Mouse (Mus musculus) liver, postnatal 0 days (tissue): ENCODE data around the gene Cwc25. TPM values are rescaled to one million over a fixed set of nuclear protein-coding genes. Genes with fewer than 3 reads are reported as not detected.
A peak's percentile ranks its signal among the peaks of the same experiment; 100 is the strongest.

Experiments
- ATAC-seq: fragments of 200-750 bp; cut with Nextera tagmentation; 2 replicates; pipeline ENCODE4 v1.8.0; 2017; ENCODE audit warnings: mild to moderate bottlenecking, moderate library complexity
- DNase-seq: peaks from one replicate; pipeline ENCODE4 v3.0.0-alpha.2; 2016
- H3K27ac ChIP-seq: fragments of 300-500 bp; sonication (generic); 2 replicates; pipeline ENCODE4 v1.5.1; 2014; ENCODE audit warnings: antibody characterized with exemption, moderate library complexity, mild to moderate bottlenecking, low read depth
- H3K27me3 ChIP-seq: fragments of 300-500 bp; sonication (generic); 2 replicates; pipeline ENCODE4 v1.6.1; 2014; ENCODE audit warnings: low read length, control low read depth, mixed read lengths; ENCODE audit not compliant: insufficient read depth
- H3K36me3 ChIP-seq: fragments of 300-500 bp; sonication (generic); replicated peaks from 2 replicates; pipeline ENCODE4 v1.6.1; 2014; ENCODE audit warnings: mild to moderate bottlenecking, control low read depth, low read length, moderate library complexity, mixed read lengths; ENCODE audit not compliant: insufficient read depth
- H3K4me1 ChIP-seq: fragments of 300-500 bp; sonication (generic); 2 replicates; pipeline ENCODE4 v1.6.1; 2014; ENCODE audit warnings: antibody characterized with exemption, mild to moderate bottlenecking, control low read depth; ENCODE audit not compliant: insufficient read depth
- H3K4me2 ChIP-seq: fragments of 300-500 bp; sonication (generic); 2 replicates; pipeline ENCODE4 v1.6.1; 2014; ENCODE audit warnings: low read depth, mild to moderate bottlenecking, low read length, moderate library complexity, mixed read lengths
- H3K4me3 ChIP-seq: fragments of 300-500 bp; sonication (generic); 2 replicates; pipeline ENCODE4 v1.5.1; 2014; ENCODE audit warnings: low read depth, low read length
- H3K9ac ChIP-seq: fragments of 300-500 bp; sonication (generic); replicated peaks from 2 replicates; pipeline ENCODE4 v1.6.1; 2014; ENCODE audit warnings: mild to moderate bottlenecking, moderate library complexity
- H3K9me3 ChIP-seq: fragments of 300-500 bp; sonication (generic); 2 replicates; pipeline ENCODE4 v1.6.1; 2016; ENCODE audit warnings: mild to moderate bottlenecking, control low read depth, low read length, mixed read lengths
- CTCF ChIP-seq: sonication (generic); IDR thresholded peaks from 2 replicates; pipeline ENCODE4 v1.5.1; 2016; ENCODE audit warnings: antibody characterized with exemption, low read depth
- EP300 ChIP-seq: IDR thresholded peaks from 2 replicates; pipeline ENCODE4 v1.6.1; 2016; ENCODE audit warnings: antibody characterized with exemption, low read depth, mild to moderate bottlenecking
- WGBS: fragments of 180-500 bp; shearing (Covaris S2); extraction: QIAGEN DNeasy Blood & Tissue Kit; methylation state at CpG from one replicate; pipeline ENCODE4 v1.1.7; 2014; ENCODE audit not compliant: insufficient replicate concordance; 5-methylcytosine and 5-hydroxymethylcytosine counted together
- polyA plus RNA-seq: library from polyadenylated mRNA; unstranded; fragments of >200 nt; fragmentation: Nextera tagmentation; extraction: Ambion mirVana; gene quantifications from 2 replicates; pipeline ENCODE4 v1.2.1, GENCODE M21; 2015

The Cwc25 gene
- polyA plus RNA-seq, 1 experiment from 2014 or later: 5.8 TPM

GRCm38 (mm10) chr11:97700746-97701580 lies 65.4 kb downstream of the Cwc25 start:
- H3K9me3 ChIP-seq: no peaks in the 10 kb centered on the region
- peak overlapping the region; percentile 62 for H3K4me3 ChIP-seq
- peaks cover 38% of the 10 kb centered on the region for H3K27me3 ChIP-seq
- DNase-seq (no peak), ATAC-seq (no peak)
- peaks cover 7% of the 10 kb centered on the region; the same call in 1 of the 2 replicates for H3K36me3 ChIP-seq
- H3K27ac ChIP-seq: peak overlapping the region; percentile 49; the same call in 1 of the 2 replicates
- no peak for TF ChIP-seq EP300
- no peak for TF ChIP-seq CTCF
- H3K4me1 ChIP-seq: peaks cover 40% of the 10 kb centered on the region
- H3K4me2 ChIP-seq: peak overlapping the region; percentile 91
- WGBS: 16% methylated on average over 30 of the region's 30 CpGs
- H3K9ac ChIP-seq: peak overlapping the region; percentile 32

GRCm38 (mm10) chr11:97700003-97700745 lies 66.2 kb downstream of the Cwc25 start, which contains the start of gene Pcgf2:
Pcgf2 (minus strand) TSS chr11:97700497.
- Histone ChIP-seq H3K9me3 (no peaks in the 10 kb centered on the region), H3K4me1 (peaks cover 44% of the 10 kb centered on the region), H3K9ac (peak within 1 kb of the TSS; percentile 64), H3K27me3 (peaks cover 38% of the 10 kb centered on the region), H3K27ac (peak within 1 kb of the TSS; percentile 66), H3K4me2 (peak within 1 kb of the TSS; percentile 91), H3K36me3 (0 out of 2 replicates have a peak, but pooled peaks cover 5% of the 10 kb centered on the region), H3K4me3 (peak within 1 kb of the TSS; percentile 62)
- TF ChIP-seq CTCF: no peak
- no peak for TF ChIP-seq EP300
- ATAC-seq (no peak), DNase-seq (peak; percentile 72)
- 1% methylated on average over 71 of the region's 85 CpGs for WGBS

GRCm38 (mm10) chr11:97699626-97700002 lies 66.7 kb downstream of the Cwc25 start:
- ATAC-seq (no peak), DNase-seq (peak; percentile 76)
- H3K9ac ChIP-seq: peak overlapping the region; percentile 32
- 0 out of 2 replicates have a peak, but pooled peaks cover under 1% of the 10 kb centered on the region for H3K36me3 ChIP-seq
- H3K27ac ChIP-seq: peak overlapping the region; percentile 49
- H3K4me3 ChIP-seq: peak overlapping the region; percentile 62
- H3K9me3 ChIP-seq: no peaks in the 10 kb centered on the region
- H3K4me2 ChIP-seq: peak overlapping the region; percentile 91
- 0% methylated on average over 4 of the region's 9 CpGs for WGBS
- H3K4me1 ChIP-seq: peaks cover 45% of the 10 kb centered on the region
- TF ChIP-seq EP300 (no peak), CTCF (no peak)
- H3K27me3 ChIP-seq: peaks cover 38% of the 10 kb centered on the region

GRCm38 (mm10) chr11:97698741-97699611 lies 67.4 kb downstream of the Cwc25 start:
- Histone ChIP-seq H3K36me3 (no peaks in the 10 kb centered on the region), H3K9me3 (no peaks in the 10 kb centered on the region), H3K4me1 (peaks cover 39% of the 10 kb centered on the region), H3K4me3 (peak overlapping the region; percentile 62), H3K9ac (peak overlapping the region; percentile 64), H3K4me2 (peak overlapping the region; percentile 91), H3K27me3 (peaks cover 38% of the 10 kb centered on the region), H3K27ac (peak overlapping the region; percentile 66)
- ATAC-seq: no peak
- TF ChIP-seq EP300 (no peak), CTCF (peak; percentile 52)
- WGBS: under 1% methylated on average over 51 of the region's 63 CpGs
- DNase-seq: peak; percentile 76

- H3K27me3 ChIP-seq: peaks cover 38% of the 10 kb centered on the region
- ATAC-seq (no peak), DNase-seq (no peak)
- no peaks in the 10 kb centered on the region for H3K9me3 ChIP-seq
- peaks cover 37% of the 10 kb centered on the region for H3K4me1 ChIP-seq
- H3K9ac ChIP-seq: peak overlapping the region; percentile 64
- no peaks in the 10 kb centered on the region for H3K36me3 ChIP-seq
- WGBS: 38% methylated on average over 14 of the region's 14 CpGs
- H3K4me2 ChIP-seq: peak overlapping the region; percentile 91
- TF ChIP-seq CTCF (no peak), EP300 (no peak)
- peak overlapping the region; percentile 62 for H3K4me3 ChIP-seq
- peak overlapping the region; percentile 66 for H3K27ac ChIP-seq
Measured at GRCm38 (mm10) chr11:97697891-97698529, 68.3 kb downstream of the Cwc25 start.
